Mouse (Mus musculus) mature B cell (primary cell): Measurements from ENCODE around the gene Fes.
"Not testable (repeated sequence)": the region's sequence is repeated elsewhere in the genome, so short reads cannot be mapped to it uniquely, and the experiment has no call there.

ENCODE experiments used
- in situ Hi-C: fragments of 300-500 bp; cut with MboI; formaldehyde crosslinking; loops from 2 replicates; pipeline ENCODE4 v1.14.3; 2019

The Fes gene

DNA sequence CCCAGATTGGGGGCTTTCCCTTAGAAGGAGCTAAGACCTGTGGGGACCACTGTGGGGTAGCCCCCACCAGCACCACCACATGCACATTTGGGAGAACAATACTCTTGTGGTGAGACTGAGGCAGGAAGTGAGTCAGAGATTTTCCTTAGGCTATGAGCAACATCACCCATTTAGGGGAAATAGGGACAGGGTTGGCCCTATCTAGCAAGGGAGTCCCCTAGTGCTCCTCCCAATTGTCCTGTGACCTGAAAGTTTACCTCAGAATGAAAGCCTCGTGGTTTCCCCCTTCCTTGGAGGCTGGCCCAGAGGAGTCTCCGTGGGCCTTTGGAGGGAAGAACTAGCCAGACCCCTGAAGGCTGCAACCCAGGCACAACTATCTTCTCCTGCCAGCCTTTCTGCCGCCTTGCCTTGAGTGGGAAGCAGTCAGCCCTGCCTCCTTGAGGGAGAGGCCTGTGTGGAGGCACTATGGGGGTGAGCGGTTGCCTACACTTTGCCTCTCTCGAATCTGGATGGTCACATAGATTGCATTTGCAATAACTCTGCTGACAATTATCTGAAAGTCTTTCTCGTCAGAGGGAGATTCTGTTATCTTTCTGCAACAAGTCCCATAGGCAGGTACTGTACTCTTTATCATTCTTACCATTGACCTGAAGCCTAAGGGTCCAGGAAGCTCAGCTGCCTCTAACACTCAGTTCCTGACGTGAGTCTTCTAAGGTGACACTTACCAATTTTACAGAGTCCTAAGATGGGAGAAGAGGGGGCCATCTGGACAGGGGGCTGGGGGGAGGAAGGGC, 16.6 kb upstream of the Fes start:
- in situ Hi-C loops, result no loop called here

DNA sequence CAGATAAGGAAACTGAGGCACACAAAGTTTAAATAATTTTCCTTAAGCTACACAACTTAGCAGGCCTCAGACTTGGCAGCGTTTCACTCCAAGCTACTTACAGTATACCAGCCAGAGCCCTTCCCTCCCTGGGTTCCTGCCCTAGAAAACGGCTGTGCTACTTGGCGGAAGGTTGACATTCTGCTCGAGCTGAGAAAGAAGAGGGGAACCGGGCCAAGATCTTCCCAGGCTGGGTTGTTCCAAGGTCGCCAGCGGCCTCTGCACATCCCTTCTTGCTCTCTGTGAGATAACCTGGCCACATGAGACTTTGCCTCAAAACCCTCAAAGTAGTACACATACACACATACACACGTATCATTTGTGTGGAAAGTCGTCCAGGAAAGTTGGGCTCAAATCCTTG, 15.8 kb upstream of the Fes start:
- in situ Hi-C loops, result no loop called here

DNA sequence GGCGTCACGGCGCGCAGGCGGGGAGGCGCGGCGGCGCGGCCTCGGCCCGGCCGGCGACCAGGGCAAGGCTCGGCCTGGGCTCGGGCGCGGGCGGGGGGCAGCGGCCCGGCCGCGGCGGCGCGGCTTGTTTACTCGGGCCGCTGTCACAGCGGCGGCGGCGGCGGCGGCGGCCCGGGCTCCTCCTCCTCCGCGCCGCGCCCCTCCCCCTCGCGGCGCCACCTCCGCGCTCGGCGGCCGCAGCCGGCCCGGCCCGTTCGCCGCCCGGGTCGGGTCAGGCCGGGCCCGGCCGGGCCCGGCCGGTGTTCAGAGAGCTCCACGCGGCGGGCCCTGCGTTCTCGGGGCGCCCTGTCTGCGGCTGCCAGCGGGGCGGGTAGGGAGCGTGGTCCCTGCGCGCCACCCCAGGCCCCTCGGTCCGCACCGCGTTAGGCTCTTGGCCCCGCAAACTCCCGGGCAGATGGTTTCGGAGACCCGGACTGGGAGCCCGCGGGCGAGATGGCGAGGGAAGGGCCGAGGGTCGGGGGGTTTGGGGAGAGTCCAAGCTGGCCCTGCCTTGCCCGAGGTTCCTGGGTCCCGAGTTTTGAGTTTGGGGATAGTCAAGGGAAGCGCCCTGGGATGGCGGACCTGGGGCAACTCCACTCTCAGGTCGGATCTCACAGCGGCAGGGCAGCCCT, 15.0 kb upstream of the Fes start:
- in situ Hi-C loops, result no loop called here

GRCm38 (mm10) chr7:80401860-80402641, 14.3 kb upstream of the Fes start:
- in situ Hi-C loops, result no loop called here

DNA sequence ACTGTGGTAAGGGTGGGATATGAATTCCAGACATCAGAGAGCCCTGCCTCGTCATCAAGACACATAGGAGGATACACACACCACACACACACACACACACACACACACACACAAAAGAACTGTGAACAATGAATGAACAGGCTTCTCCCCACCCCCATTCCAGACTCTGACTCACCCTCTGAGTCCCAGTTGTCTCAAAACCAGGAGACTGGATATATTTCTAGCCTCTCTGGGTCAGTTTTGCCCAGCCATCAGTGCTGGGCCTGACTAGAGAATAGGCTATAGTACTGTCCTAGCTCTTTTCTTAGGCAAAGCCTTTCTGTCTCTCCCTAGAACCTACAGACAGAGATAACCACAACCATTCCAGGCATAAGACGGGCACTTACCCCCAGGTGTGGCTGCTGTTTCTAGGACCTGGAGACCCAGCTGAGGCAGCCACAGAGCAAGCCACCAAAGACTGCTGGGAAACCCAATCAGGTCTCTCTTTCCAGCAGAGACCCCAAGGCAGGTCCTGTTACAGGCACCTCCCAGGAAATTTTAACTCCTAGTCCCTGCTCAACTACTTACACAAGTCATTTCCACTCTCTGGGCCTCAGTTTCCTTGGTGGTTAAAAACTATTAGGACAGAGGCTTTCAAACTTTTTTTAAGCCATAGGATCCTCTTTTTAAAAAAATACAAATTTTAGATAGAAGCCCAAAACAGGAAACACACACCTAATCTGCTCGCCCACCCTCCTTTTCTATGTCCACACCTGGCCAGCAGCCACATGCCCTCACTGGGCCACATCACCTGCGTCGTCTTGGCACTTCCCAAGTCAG, 13.5 kb upstream of the Fes start:
- in situ Hi-C loops, result no loop called here

GRCm38 (mm10) chr7:80400571-80400970, 12.8 kb upstream of the Fes start:
- in situ Hi-C loops, result no loop called here

- in situ Hi-C loops, result no loop called here
These were observed 12.4 kb upstream of the Fes start for GRCm38 (mm10) chr7:80400099-80400498.

DNA sequence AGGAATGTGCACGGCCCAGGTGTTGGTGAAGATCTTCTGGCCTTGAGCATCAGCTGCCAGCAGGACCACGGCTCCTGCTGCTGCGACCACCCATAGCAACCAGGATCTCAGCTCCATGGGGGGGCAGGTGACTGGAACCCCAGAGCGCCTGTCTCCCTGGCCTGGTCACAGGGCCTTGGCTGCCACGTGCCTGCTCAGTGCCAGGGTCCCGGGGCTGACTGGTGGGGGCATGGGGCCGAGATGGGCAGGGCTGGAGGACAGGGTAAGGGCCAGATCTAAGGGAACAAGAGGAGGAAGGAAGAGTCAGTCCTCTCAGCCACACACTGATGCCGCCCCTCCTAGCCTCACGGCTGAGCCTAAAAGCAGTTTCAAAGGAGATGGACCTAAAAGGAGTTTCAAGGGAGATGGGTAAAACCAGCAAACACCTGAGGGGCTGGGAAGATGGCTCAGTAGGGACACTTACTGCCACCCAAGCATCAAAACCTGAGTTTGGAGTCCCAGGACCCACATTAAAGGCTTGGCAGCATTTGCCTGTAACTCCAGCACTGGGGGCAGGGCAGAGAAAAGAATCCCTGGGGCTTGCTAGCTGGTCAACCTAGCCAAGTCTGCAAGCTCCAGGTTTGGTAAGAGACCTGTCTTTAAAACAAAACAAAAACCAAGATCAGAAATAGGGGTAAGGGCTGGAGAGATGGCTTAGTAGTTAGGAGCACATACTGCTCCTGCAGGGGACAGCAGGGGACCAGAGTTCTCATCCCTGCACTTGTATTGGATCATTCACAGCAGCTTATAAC, 11.1 kb upstream of the Fes start:
- in situ Hi-C loops, result no loop called here

DNA sequence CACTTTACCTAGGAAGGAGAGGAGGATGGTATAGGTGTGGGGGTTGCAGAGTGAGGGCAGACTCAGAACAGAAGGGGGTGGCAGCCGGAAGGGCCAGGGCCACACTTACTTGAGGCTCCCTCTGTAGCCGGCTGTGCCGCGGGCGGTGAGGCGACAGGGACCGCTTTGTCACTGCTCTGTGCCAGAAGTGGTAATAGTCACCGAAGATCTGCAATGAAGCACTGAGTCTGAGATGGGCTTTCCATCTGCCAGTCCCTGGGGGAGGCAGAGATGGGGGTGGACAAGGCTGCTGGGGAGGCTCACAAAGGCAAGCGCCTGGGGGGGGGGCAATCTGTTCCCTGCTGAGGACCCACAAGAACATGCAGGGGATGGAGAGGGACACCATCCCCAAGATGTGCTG, 10.2 kb upstream of the Fes start:
- in situ Hi-C loops, result no loop called here

GRCm38 (mm10) chr7:80396427-80396826, 8.7 kb upstream of the Fes start:
- in situ Hi-C loops, result not testable (repeated sequence)

- in situ Hi-C loops, result no loop called here
These were observed 6.9 kb upstream of the Fes start for GRCm38 (mm10) chr7:80394600-80394999.

DNA sequence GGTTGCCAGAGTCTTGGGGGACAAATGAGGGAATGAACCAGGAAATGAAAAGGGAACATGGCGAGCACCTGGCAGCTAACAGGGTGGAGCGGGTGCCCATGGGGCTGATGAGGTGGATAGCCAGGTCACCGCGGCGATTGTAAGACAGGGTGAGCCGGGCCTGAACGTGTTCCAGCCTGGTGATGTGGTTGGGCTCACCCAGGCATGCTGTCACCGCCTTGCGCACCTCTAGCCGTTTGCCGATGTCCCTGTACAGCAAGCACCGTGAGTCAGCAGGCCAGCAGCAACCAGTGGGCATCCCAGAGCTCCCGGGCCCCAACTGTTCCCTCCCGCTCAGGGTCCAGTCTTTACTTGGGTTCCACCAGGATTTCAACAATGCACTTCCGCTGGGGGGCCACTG, 4.4 kb upstream of the Fes start:
- in situ Hi-C loops, result no loop called here

DNA sequence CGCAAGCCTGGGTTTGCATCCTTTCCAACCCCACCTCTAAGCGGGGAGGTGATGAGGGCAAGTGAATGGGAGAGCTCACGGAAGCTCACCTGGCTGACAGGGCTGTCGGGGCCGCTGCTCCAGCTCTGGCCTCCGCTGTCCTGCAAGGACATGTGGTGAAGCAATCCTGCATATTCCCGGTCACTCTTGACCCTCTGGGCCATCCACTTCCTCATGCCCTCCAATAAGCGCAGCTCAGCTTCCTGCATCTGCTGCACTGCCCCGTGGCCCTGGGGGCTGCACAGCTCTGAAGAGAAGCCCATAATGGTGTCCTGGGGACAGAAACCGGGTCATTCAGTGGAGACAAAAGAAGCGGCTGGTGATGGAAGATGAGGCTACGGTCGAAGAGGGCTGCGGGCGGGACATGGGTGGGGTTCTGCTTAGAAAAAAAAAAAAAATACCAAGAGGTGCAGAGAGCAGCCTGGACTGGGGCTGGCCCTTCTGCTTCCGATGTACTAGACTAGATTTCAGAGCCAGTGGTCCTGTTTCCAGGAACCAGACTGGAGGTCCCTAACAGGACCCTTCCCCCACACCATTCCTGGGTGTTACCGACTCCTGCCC, 613 bp downstream of the Fes start:
- in situ Hi-C loops, result loop anchor here (5.0 kb wide), 1 partner anchor 195 kb away; no protein-coding TSS in a partner anchor

DNA sequence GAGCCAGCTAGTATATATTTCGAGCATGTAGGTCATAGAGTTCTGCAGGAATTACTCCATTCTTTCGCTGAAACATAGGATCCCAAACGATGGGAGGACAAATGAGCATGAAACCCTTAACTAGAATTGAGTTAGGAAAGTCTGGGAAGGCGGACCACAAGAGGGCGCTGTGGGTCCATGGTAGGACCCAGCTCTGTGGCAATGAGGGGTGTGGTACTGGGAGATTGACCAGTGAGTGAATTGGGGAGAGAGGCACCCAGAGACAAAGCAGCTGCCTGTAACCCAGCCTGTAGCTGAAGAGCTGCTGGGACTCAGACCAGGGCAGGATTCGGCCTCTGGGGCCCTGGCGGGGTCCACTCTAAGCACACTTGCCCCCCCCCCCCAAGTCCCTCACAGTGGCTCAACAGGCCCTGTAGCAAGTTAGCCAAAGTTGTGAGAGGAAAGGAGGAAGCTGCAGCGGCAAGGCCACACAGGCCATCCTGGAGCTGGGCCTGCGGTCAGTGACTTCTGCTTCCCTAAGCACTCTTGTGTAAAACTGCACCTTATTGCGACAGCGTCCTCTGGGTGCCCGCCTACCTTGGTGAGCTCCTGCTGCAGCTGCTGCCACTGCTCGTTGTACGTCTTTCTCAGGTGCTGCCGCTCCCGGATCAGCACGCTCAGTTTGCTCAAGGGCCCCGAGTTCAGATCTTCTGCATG, 1.4 kb downstream of the Fes start:
- in situ Hi-C loops, result loop anchor here (5.0 kb wide), 1 partner anchor 196 kb away; no protein-coding TSS in a partner anchor

- in situ Hi-C loops, result no loop called here
These were observed 4.8 kb downstream of the Fes start for GRCm38 (mm10) chr7:80382919-80383318.

- in situ Hi-C loops, result loop anchor here (10.0 kb wide), 1 partner anchor 235 kb away; no protein-coding TSS in a partner anchor
These were observed 8.2 kb downstream of the Fes start for GRCm38 (mm10) chr7:80379531-80379930.

- in situ Hi-C loops, result loop anchor here (10.0 kb wide), 1 partner anchor 233 kb away; no protein-coding TSS in a partner anchor
These were observed 10.3 kb downstream of the Fes start for GRCm38 (mm10) chr7:80377471-80377870.

GRCm38 (mm10) chr7:80376192-80376591, 11.6 kb downstream of the Fes start:
- in situ Hi-C loops, result loop anchor here (10.0 kb wide), 1 partner anchor 231 kb away; no protein-coding TSS in a partner anchor

DNA sequence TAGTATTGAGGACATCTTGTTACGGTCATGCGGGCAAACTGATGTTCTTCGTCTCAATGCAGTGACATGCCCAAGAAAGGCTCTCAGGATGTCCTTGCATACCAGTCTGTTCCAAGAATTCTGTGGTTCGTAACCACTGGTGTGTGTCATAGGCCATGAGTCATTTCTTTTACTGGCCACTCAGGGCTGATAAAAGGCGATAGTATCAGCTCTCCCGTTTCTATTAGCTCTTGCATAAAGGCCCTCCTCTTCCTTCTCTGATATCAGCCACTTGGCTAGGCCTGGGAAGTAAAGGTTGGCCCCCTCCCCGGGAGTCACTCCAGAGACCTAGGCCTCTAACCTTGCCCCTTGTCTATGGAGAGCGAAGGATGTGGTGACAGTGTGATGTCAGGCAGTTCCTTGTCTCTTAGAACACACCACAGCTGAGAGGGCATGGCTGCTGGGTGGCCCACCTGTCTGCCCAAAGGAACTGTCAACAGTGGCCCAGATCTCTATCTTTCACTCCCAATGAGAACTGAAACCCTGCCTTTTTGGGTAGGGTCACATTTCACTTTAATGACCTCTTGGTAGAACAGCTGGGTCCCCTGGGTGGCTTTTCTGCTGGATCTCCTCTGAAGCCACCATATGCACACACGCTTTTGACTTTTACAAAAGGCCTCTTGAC, 12.2 kb downstream of the Fes start:
- in situ Hi-C loops, result loop anchor here (10.0 kb wide), 1 partner anchor 231 kb away; no protein-coding TSS in a partner anchor
